Mouse (Mus musculus) heart, embryonic 15.5 days (tissue): ENCODE data around the gene Lmntd1. TPM values are rescaled to one million over a fixed set of nuclear protein-coding genes. Genes with fewer than 3 reads are reported as not detected.

Source experiments
- ATAC-seq: fragments of 200-750 bp; cut with Nextera tagmentation; replicated peaks from 2 replicates; pipeline ENCODE4 v1.8.0; 2017; ENCODE audit warnings: low read depth, moderate TSS enrichment; ENCODE audit not compliant: insufficient number of reproducible peaks, insufficient read depth, low FRiP score
- H3K27ac ChIP-seq: fragments of 300-500 bp; sonication (generic); 2 replicates; pipeline ENCODE4 v1.5.1; 2015; ENCODE audit warnings: mild to moderate bottlenecking, inconsistent platforms
- H3K27me3 ChIP-seq: fragments of 300-500 bp; sonication (generic); 2 replicates; pipeline ENCODE4 v1.6.1; 2015; ENCODE audit warnings: inconsistent platforms
- H3K36me3 ChIP-seq: fragments of 300-500 bp; sonication (generic); 2 replicates; pipeline ENCODE4 v1.6.1; 2015; ENCODE audit warnings: mild to moderate bottlenecking, inconsistent platforms
- H3K4me1 ChIP-seq: fragments of 300-500 bp; sonication (generic); replicated peaks from 2 replicates; pipeline ENCODE4 v1.6.1; 2015; ENCODE audit warnings: inconsistent platforms
- H3K4me2 ChIP-seq: fragments of 300-500 bp; sonication (generic); 2 replicates; pipeline ENCODE4 v1.6.1; 2015; ENCODE audit warnings: inconsistent platforms, mild to moderate bottlenecking, moderate library complexity
- H3K4me3 ChIP-seq: fragments of 300-500 bp; sonication (generic); 2 replicates; pipeline ENCODE4 v1.5.1; 2015; ENCODE audit warnings: mild to moderate bottlenecking, inconsistent platforms
- H3K9ac ChIP-seq: fragments of 300-500 bp; sonication (generic); 2 replicates; pipeline ENCODE4 v1.6.1; 2015; ENCODE audit warnings: mild to moderate bottlenecking, inconsistent platforms
- H3K9me3 ChIP-seq: fragments of 300-500 bp; sonication (generic); replicated peaks from 2 replicates; pipeline ENCODE4 v1.6.1; 2016; ENCODE audit warnings: inconsistent platforms
- WGBS: fragments of 180-500 bp; shearing (Covaris S2); methylation state at CpG from one replicate; pipeline ENCODE4 v1.1.7; 2015; ENCODE audit warnings: mixed read lengths; 5-methylcytosine and 5-hydroxymethylcytosine counted together
- polyA plus RNA-seq: library from polyadenylated mRNA; unstranded; fragments of >200 nt; fragmentation: Nextera tagmentation; extraction: Ambion mirVana; gene quantifications from 2 replicates; pipeline ENCODE4 v1.2.1, GENCODE M21; 2015

The Lmntd1 gene
- polyA plus RNA-seq, 1 experiment from 2014 or later: 12.5 TPM

DNA sequence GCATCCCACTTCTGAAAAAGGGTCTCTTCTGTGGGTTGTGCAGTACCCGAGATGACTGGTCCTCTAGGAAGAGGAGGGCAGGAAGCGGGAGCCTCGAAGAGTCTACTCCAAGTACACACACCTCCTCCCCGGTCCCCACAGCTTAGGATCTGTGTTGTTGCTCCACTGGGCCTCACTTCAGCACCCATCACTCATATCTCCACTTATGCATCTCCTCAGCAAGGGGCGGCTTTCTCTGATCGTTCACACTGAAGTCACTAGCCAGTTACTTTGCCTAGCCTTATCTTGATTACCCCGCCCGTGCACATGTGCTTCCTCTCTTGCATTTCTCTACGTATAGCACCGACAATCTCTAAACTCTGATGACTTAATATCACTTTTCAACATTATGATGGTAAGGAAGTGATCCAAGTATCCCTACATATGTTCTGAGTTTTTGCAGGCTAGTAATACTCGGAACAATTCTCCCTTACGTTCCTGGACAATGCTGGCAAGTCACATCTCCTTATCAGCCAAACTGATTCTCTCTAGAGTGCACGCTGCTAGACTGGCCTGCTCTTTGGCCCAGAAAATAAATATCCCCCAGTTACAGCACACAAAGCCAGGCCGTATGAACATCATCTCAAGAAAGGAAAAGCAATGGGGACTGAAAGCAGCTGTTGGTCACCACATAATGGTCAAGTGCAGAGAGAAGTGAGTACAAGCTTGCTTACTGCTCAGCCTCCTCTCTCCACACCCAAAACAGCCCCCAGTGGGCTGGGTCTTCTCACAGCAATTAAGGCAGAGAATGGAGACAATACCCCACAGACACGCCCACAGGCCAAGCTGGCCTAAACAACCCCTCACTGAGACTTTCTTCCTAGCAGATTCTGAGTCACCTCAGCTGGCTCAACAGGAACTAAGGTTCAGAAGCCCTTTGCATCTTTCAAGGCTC, 56.8 kb downstream of the Lmntd1 start:
- Histone ChIP-seq H3K4me2 (no peak overlapping the region), H3K9ac (no peak overlapping the region), H3K27me3 (no peaks in the 10 kb centered on the region), H3K9me3 (no peaks in the 10 kb centered on the region), H3K27ac (0 out of 2 replicates have a peak overlapping the region, but pooled peaks have one; percentile 31), H3K4me3 (no peak overlapping the region), H3K4me1 (peaks cover 9% of the 10 kb centered on the region), H3K36me3 (no peaks in the 10 kb centered on the region)
- ATAC-seq: no peak
- 39% methylated on average over 15 of the region's 15 CpGs for WGBS

DNA sequence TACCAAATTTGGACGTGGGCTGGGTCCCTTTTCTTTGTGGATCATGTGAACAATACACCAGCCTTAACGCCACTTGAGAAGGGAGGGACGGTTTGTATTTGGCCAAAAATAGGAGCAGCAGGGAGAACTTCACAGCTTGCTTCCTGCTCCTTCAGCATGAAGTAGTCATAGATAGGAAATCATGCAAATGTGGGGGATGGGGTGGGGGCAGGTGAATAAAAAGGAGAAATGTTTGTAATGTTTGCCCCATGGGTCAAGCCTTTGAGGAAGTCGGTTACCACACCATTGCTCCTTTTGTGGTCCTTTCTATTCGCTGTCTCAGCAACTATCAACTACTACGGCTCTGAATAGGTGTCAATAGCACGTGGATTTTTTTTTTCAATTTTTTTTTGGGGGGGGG, 60.9 kb downstream of the Lmntd1 start:
- Histone ChIP-seq H3K36me3 (no peaks in the 10 kb centered on the region), H3K27me3 (no peaks in the 10 kb centered on the region), H3K9ac (no peak overlapping the region), H3K4me1 (peaks cover 9% of the 10 kb centered on the region), H3K4me2 (no peak overlapping the region), H3K27ac (no peak overlapping the region), H3K4me3 (no peak overlapping the region), H3K9me3 (no peaks in the 10 kb centered on the region)
- WGBS: 60% methylated on average over 7 of the region's 7 CpGs
- no peak for ATAC-seq

DNA sequence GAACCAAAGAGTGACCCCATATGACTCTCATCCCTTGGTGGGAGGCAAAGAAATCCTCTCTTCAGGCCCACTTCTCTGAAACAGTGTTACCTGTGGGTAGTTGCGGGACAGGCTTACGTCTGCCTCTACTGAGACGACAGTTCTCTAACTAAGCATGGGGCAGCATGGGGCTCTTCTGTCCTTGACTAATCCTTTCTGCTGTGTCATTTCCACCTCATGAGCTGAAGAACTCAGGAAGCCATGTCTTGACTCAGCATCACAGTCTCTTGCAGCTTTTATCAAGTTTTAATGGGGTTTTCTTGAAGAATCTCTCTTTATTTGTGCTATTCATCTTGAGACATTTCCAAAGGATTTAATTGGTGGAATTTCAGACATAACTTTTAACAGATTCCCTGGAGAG, 61.3 kb downstream of the Lmntd1 start:
- no peak overlapping the region for H3K27ac ChIP-seq
- WGBS: 95% methylated on average over 3 of the region's 3 CpGs
- H3K36me3 ChIP-seq: no peaks in the 10 kb centered on the region
- H3K27me3 ChIP-seq: no peaks in the 10 kb centered on the region
- no peak for ATAC-seq
- H3K9ac ChIP-seq: no peak overlapping the region
- no peak overlapping the region for H3K4me3 ChIP-seq
- H3K9me3 ChIP-seq: no peaks in the 10 kb centered on the region
- H3K4me2 ChIP-seq: no peak overlapping the region
- peaks cover 9% of the 10 kb centered on the region for H3K4me1 ChIP-seq

DNA sequence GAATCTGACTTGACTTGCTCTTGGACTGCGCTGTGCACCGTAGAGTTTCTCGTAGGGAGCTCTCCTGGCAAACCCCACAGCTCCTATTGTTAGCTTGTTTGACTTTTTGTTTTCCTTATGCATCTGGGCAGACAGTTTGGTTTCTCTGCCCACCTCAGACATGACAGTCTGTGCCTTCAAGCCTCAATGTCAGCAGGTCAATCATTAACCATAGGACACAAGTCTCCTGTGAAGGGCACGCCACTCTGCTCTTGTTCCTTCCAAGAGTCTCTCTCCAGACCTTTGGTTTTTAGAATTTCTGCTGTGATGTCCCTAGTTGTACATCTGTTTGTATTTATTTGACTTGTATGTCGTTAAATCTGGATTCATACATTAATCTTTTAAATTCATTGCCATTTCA, 63.1 kb downstream of the Lmntd1 start:
- no peaks in the 10 kb centered on the region for H3K4me1 ChIP-seq
- WGBS: 92% methylated on average over 5 of the region's 5 CpGs
- H3K4me3 ChIP-seq: no peak overlapping the region
- no peak overlapping the region for H3K9ac ChIP-seq
- H3K27me3 ChIP-seq: no peaks in the 10 kb centered on the region
- no peaks in the 10 kb centered on the region for H3K36me3 ChIP-seq
- H3K9me3 ChIP-seq: no peaks in the 10 kb centered on the region
- no peak for ATAC-seq
- no peak overlapping the region for H3K27ac ChIP-seq
- H3K4me2 ChIP-seq: no peak overlapping the region

DNA sequence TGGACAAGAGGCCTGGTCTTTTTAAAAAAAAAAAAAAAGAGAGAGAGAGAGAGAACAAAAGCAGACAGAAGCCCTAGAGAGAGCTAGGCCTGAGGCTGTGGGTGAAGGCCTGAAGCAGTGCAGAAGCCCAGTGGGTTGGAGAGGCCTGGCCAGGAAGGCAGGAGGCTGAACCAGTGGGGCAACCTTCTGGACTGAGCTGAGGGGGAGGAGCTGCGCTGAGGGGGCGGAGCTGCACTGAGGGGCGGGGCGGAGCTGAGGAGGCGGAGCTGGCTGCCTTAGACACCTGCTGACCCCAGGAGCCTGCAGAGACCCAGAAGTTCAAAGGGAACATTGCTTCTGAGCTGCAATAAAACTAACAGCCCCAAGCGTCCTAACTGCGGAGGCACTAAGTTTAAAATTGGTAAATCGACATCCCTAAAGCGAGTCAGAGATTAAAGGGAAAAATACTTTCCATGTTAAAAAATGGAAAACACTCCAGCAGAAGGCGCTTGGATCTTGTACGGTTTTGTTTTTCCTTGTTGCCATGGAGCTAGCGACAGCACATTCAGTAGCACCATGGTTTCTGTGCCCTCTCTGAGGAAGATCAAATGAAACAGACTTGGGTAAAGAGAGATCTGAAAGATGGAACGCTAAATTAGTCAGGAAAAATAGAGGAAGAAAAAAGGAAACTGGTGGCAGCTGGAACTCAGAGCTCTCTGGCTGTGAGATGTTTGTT, 68.0 kb downstream of the Lmntd1 start:
- Histone ChIP-seq H3K36me3 (no peaks in the 10 kb centered on the region), H3K27ac (no peak overlapping the region), H3K4me1 (0 out of 2 replicates have a peak, but pooled peaks cover 4% of the 10 kb centered on the region), H3K9me3 (peaks cover 7% of the 10 kb centered on the region; the same call in 1 of the 2 replicates), H3K4me3 (no peak overlapping the region), H3K27me3 (no peaks in the 10 kb centered on the region), H3K9ac (no peak overlapping the region), H3K4me2 (no peak overlapping the region)
- whole genome bisulfite sequencing: 47% methylated on average over 13 of the region's 13 CpGs
- ATAC-seq: no peak

DNA sequence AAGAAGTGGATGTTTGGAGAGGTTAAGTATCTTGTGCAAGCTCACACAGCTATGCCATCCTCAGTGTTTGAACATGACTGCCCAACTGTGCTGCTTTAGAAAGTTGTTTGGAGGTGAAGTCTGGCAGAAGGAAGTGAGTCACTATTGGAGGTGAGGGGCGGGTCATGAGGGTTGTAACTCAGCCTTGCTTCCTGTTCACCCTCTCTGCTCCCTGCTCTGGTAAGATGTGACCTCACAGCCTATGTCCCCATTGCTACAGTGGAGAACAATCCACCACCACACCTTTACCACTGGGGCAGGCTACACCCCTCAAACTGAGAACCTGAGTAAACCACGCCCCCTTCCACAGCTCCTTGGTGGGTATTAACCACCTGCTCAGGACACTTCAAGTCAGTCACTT, 69.3 kb downstream of the Lmntd1 start:
- H3K27ac ChIP-seq: no peak overlapping the region
- 86% methylated on average over 2 of the region's 2 CpGs for WGBS

DNA sequence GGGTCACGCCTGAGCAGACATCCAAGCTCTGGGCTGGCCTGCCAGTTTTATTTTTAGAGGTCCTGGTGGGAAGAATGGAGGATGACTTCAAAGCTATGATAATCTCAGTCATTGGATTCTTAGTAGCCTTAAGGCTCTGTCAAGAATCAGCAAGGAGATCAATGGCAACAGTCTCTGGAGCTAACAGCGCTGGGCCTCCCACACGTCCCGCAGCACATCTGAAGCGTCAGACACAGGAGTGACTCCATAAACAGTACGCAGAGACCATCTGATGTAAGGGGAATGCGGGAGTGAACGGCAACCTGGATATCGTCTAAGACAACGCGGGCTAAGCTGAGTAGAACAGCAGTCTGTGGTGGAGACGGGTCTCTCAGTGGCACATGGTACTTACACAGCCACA, 69.8 kb downstream of the Lmntd1 start:
- H3K36me3 ChIP-seq: no peaks in the 10 kb centered on the region

More for the DNA sequence above, 69.3 kb downstream of the Lmntd1 start:
- no peak for ATAC-seq
- H3K27me3 ChIP-seq: no peaks in the 10 kb centered on the region
- no peak overlapping the region for H3K4me2 ChIP-seq
- no peaks in the 10 kb centered on the region for H3K36me3 ChIP-seq
- H3K4me1 ChIP-seq: 0 out of 2 replicates have a peak, but pooled peaks cover 4% of the 10 kb centered on the region
- H3K9ac ChIP-seq: no peak overlapping the region
- peaks cover 7% of the 10 kb centered on the region; the same call in 1 of the 2 replicates for H3K9me3 ChIP-seq
- H3K4me3 ChIP-seq: no peak overlapping the region

DNA sequence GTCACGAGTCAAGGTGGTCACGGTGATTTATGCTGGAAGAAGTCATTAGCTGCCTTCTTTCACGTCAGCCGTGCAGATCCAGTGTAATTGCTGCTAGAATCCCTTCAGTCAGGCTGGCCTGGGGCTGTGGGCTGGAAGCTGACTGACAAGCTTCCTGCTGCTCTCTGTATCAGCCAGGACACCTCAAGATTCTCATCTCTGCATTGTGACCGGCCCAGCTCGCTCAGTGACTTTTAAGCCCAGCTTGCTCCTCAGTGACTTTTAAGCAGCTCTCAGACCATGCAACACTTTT, 74.6 kb downstream of the Lmntd1 start:
- WGBS: 63% methylated on average over 6 of the region's 6 CpGs
- H3K4me3 ChIP-seq: no peak overlapping the region
- H3K36me3 ChIP-seq: no peaks in the 10 kb centered on the region
- no peak overlapping the region for H3K27ac ChIP-seq
- H3K4me2 ChIP-seq: no peak overlapping the region
- H3K9me3 ChIP-seq: peaks cover 7% of the 10 kb centered on the region; the same call in 1 of the 2 replicates
- H3K4me1 ChIP-seq: peaks cover 10% of the 10 kb centered on the region; the same call in 1 of the 2 replicates
- H3K9ac ChIP-seq: no peak overlapping the region
- H3K27me3 ChIP-seq: no peaks in the 10 kb centered on the region
- no peak for ATAC-seq

More for the DNA sequence above, 69.8 kb downstream of the Lmntd1 start:
- WGBS: 52% methylated on average over 12 of the region's 12 CpGs
- no peak for ATAC-seq
- Histone ChIP-seq H3K4me3 (no peak overlapping the region), H3K4me2 (no peak overlapping the region), H3K9ac (no peak overlapping the region), H3K27ac (no peak overlapping the region), H3K9me3 (peaks cover 7% of the 10 kb centered on the region; the same call in 1 of the 2 replicates), H3K4me1 (peaks cover 7% of the 10 kb centered on the region; the same call in 1 of the 2 replicates), H3K27me3 (no peaks in the 10 kb centered on the region)

DNA sequence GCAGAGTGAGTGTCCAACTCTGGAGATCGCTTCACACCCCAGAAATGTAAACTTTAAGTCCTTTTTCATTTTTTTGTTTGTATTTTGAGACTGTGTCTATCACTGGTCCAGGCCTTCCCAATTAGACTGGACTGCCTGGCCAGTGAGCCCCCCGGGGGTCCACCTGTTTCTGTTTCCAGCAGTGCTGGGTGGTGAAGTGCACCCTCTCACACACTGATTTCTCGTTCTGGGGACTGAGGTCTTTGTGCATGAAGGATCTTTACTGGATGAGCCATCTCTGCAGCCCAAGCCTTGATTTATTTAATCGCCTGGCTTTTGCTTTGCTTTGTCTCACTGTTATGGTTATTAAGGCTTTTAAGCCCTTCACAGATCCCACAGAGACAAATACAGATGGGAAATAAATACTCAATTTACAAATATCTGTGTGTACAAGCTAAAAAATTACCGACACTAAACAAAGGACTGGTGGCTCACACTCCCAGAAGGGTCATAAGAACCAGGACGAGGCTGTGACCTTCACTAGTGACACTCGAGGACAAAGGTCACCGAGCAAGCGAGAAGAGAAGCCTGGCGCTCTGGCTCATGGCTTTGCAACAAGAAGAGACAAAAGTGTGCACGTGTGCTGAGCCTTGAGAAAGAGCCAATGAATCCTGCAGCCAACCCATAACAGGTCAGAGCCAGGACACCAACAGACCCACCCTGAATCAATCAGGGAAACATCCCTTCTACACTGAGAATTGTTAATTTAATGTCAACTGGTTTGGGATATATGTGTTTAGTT, 75.1 kb downstream of the Lmntd1 start:
- no peak overlapping the region for H3K27ac ChIP-seq
- no peaks in the 10 kb centered on the region for H3K36me3 ChIP-seq
- 60% methylated on average over 11 of the region's 11 CpGs for WGBS
- peaks cover 7% of the 10 kb centered on the region; the same call in 1 of the 2 replicates for H3K9me3 ChIP-seq
- H3K4me2 ChIP-seq: no peak overlapping the region
- no peak overlapping the region for H3K9ac ChIP-seq
- no peak for ATAC-seq
- H3K4me3 ChIP-seq: no peak overlapping the region
- peaks cover 6% of the 10 kb centered on the region; the same call in 1 of the 2 replicates for H3K4me1 ChIP-seq
- H3K27me3 ChIP-seq: no peaks in the 10 kb centered on the region

DNA sequence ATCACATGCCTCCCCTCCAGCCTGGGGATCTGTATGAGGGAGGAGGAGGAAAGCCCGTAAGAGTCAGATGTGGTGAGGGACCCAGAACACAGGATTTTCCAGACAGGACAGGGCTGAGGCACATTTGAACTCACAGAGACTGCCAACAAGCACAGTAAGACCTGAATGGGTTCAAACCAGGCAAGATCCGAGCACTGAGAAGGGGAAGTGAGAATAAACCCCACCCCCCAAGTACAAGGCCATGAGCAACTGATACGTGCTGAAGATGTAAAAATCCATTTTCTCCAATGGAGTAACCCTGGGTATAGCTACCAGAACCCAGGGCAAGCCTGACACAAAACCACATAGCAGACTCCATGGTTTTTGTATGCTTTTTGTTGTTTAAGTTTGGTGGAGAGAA, 83.7 kb downstream of the Lmntd1 start:
- Histone ChIP-seq H3K27ac (no peak overlapping the region), H3K4me3 (no peak overlapping the region), H3K4me1 (no peaks in the 10 kb centered on the region), H3K9me3 (no peaks in the 10 kb centered on the region), H3K4me2 (no peak overlapping the region), H3K27me3 (no peaks in the 10 kb centered on the region), H3K36me3 (no peaks in the 10 kb centered on the region), H3K9ac (no peak overlapping the region)
- no peak for ATAC-seq
- WGBS: 73% methylated on average over 3 of the region's 3 CpGs

DNA sequence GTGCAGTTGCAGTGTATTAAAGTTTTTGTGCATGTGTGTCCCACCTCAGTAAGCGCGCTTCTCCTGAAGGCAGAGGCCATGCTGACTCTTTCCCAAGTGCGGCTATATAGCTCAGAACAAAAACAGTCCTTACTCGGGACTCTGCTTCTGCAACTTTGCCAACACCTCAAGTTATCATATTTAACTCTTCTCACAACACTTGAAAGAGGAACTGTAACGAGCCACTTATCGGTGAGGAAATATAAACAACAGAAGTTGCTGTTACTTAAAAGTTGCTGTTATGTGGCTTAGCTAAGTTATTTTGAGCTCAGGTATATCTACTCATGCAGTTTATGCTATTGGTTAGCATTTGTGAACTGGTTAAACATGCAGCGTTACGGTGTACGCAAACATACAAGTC, 90.8 kb downstream of the Lmntd1 start:
- no peaks in the 10 kb centered on the region for H3K27me3 ChIP-seq
- no peak overlapping the region for H3K9ac ChIP-seq
- WGBS: 73% methylated on average over 9 of the region's 9 CpGs
- no peak overlapping the region for H3K4me2 ChIP-seq
- H3K9me3 ChIP-seq: no peaks in the 10 kb centered on the region
- H3K27ac ChIP-seq: no peak overlapping the region
- no peaks in the 10 kb centered on the region for H3K36me3 ChIP-seq
- no peak overlapping the region for H3K4me3 ChIP-seq
- no peaks in the 10 kb centered on the region for H3K4me1 ChIP-seq
- no peak for ATAC-seq
